Mouse (Mus musculus) kidney, adult 11 months (tissue): ENCODE results near the gene Pigt.
A peak's percentile ranks its signal among the peaks of the same experiment; 100 is the strongest.

Experiments used
- DNase-seq: peaks from one replicate; pipeline ENCODE4 v3.0.0; 2022

Gene Pigt

GRCm38 (mm10) chr2:164496847-164497690 is at the start of gene Pigt:
Gene Pigt (plus strand): TSS chr2:164497520.
- DNase-seq = peak; percentile 83

GRCm38 (mm10) chr2:164448140-164448539 is 49.2 kb upstream of the Pigt start:
- peak; percentile 13 for DNase-seq

DNA sequence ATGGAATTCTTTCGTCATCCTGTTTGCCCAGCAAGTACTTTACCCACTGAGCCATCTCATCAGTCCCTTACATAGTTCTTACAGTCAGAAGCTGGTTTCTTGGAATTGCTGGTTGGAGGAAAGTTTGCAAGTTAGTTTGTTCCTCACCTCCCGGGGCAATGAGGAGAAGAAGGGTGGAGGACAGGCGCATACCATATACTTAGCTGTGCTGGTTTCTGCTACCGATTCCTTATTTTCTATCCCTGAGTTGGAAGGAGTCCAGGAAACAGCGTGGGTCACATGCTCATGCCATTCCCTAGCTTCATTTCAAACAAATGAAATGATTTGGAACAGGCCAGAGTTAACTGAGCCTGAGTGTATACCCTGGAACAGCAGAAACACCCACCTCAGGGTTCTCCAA is 48.4 kb upstream of the Pigt start:
- peak; percentile 6 for DNase-seq

GRCm38 (mm10) chr2:164449341-164450042 is 47.8 kb upstream of the Pigt start:
- DNase-seq = no peak

- peak; percentile 28 for DNase-seq
Measured at GRCm38 (mm10) chr2:164452000-164452676, 45.2 kb upstream of the Pigt start.

- peak; percentile 67 for DNase-seq
Measured at GRCm38 (mm10) chr2:164453047-164453757, 44.1 kb upstream of the Pigt start.

- DNase-seq = peak; percentile 67
Measured at GRCm38 (mm10) chr2:164453887-164454500, 43.3 kb upstream of the Pigt start.

GRCm38 (mm10) chr2:164454846-164455245 is 42.5 kb upstream of the Pigt start:
- peak; percentile 96 for DNase-seq

DNA sequence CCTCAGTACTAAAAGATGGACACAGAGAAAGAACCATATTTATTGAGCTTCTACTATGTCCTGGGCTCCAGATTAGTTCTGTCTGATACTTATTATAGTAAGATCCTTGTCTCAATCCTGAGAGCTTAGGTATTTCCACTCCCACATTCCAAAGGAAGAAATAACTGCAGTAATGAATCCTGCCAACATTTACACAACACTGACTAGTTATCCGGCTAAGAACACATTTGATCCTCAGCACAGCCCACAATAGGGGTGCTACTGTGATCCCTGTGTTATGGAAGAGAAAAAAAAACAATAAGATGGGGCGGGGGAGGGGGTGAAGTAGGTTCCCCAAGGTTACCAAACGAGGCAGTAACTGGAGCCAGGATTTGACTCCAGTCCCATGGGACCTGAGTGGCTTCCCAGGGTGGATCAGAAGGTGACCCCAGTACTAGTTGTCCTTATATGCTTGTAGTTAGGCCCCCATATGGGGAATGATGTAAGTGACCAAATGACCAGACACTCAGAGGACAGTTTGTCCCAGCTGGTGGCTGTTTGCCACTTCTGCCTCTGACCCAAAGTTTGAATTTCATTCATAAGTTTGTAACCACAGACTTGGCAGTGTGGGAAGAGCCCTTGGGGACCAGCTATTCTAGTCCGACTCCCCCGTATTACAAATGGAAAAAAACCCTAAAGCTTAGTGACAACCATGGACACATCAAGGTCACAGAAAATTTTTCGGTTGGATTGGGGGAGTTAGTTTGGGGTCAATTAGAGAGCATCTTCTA is 41.7 kb upstream of the Pigt start:
- no peak for DNase-seq

- no peak for DNase-seq
Measured at GRCm38 (mm10) chr2:164456413-164456812, 40.9 kb upstream of the Pigt start.

GRCm38 (mm10) chr2:164456864-164457300 is 40.4 kb upstream of the Pigt start, which contains the start of gene Sys1:
Gene Sys1 (plus strand): TSS chr2:164456964.
- DNase-seq = no peak

DNA sequence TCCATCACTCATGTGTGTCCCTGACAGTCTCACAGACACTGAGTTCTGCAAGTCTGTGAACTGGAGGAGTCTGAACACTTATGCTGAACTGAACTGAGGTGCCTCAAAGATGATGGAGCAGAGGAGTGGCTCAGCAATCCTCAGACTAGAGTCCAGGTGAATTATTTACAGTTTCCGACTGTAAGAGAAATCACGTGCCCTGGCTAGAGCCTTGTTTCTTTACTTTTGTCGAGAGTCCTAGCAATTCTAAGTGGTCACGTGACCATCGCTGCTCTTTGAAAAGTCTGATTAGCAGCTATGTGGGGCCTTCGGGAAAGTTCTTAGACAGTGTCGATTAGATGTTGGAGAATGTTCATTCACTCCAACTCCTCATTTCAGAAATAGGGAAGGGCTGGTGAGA is 39.4 kb upstream of the Pigt start:
- DNase-seq = peak; percentile 87

GRCm38 (mm10) chr2:164458535-164458934 is 38.8 kb upstream of the Pigt start:
- DNase-seq = peak; percentile 65

- DNase-seq = peak; percentile 98
Measured at GRCm38 (mm10) chr2:164460745-164461551, 36.4 kb upstream of the Pigt start, which contains the start of gene Gm20458. Gene Gm20458 (plus strand): TSS chr2:164460967.

- DNase-seq = no peak
Measured at GRCm38 (mm10) chr2:164465161-164465560, 32.2 kb upstream of the Pigt start.

- no peak for DNase-seq
Measured at GRCm38 (mm10) chr2:164466787-164467186, 30.5 kb upstream of the Pigt start.

DNA sequence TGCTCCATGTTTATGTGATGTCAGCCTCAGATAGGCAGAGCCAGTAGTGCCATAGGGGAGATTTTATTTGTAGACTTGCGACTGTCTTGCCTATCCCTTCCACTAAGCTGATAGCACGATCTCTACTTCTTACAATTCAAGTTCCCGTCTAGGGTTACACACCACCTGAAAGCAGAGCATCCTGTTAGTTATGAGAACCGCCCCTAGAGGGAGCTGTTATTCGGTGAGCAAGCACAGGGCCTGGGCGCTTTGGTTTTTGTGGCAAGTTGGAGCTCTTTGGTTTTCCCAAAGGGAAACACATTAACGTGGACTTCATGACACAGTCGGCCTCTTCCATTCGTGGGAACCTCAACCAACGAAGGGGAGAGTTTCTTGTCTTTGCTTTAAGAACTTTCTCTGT is 27.1 kb upstream of the Pigt start:
- DNase-seq = no peak

- DNase-seq = no peak
Measured at GRCm38 (mm10) chr2:164473624-164474023, 23.7 kb upstream of the Pigt start, which contains the start of gene Trp53tg5. Gene Trp53tg5 (minus strand): TSS chr2:164473724.

DNA sequence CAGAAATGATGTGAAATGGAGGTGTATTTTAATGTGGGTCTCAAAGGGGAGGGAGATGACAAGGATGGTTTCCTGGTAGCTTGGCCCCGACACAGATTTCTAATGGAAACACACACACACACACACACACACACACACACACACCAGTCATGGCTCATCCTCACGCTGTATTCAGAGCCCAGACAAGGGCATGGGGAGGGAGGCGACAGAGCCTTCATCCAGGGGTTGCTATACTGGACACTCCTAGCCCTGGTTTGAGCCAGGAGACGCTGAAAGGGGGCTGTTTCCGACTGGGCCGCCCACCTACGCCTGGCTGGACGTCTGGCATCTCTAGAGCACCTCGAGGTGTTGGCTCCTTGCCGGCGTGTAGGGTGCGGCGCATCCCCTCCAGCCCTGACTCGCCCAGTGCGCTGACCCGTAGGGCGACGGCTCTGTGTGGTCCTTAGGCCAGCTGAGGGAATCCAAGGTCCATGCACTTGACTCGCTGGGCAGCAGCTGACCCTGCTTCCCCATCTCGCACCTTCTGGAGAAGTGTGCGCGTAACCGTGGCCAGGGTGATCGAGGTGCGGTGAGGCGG is 11.6 kb upstream of the Pigt start, which contains the start of gene Dbndd2:
Dbndd2 (plus strand) TSS at position 426 of the 577 bp plus-strand sequence.
- DNase-seq = peak; percentile 78
